Mouse (Mus musculus) urinary bladder, postnatal 36 days (tissue): ENCODE measurements at regions not wholly inside any gene's neighbourhood (a gene's known extent, or its start where the extent isn't known, plus 50 kb on each side); places are given as distances from the start of the nearest gene placed in this dataset.

Source experiments
- DNase-seq, 2 experiments: peaks; one replicate each; pipeline ENCODE4 v3.0.0; 2022; ENCODE audit warnings: low spot score in 2 of 2, mixed read lengths in 1 of 2

DNA sequence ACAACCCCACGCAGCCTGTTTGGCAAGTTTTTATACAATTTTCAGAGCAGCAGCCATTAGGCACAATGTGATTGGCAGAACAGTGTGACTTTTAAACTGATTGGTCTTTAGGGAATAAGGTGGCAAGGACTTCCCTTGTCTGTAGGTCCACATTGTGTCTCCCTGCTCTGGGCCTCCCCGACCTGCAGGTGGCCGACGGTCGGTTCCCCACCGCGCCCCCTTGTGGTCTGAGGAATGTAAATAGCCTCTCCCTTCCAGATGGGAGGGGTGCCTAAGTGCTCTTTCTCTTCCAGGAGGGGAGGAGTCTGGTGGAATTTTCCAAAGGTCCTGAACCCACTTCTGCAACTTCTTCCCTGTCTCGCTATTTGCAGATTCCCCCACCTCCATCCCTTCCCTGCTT is 52.5 kb upstream of the Prr5 start:
- peak; percentile 57 to 78 for DNase-seq

DNA sequence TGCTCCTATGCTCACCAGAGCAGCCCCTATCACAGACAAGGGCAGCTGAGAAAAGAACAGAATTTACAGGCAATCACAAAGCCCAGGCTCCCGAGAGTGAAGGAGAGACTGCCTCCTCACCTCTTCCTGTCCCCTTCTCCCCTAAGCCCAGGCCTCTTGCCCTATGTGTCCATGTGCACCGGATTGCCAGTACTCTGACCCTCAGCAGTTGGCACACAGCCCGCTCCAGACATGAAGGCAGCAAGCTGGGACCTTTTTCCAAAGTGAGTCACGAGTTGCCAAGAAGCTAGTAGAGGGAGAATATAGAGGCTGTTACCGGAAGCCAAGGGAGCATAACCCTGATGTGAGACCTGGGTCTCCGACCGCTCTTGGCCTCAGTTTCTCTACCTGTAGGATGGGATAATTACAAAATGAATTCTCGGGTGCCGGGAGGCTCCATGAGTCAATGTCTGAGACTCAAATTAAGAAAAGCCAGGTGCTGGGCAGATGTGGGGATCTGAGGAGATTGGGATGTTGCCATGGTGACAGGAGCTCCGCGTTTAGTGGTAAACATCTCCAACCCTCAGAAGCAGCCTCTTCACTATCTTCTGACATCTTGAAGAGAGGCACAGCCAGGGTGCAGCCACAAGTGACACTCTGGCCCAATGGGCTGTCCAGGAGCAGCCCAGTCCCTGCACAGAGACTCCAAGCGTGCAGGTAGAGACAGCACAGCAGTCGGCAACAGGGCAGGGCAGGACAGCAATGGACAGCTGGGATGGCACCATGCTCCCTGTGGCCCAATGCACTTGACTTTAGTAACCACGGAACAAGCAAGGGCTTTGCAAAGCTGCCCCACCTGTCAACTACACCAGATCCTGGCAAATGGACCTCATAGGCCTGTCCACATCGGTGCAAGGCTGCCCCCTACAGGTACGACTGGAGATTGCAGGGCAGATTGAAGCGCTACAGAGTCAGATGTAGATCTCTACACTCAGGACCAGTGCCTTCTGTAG is 55.6 kb upstream of the Prr5 start:
- peak; percentile 86 to 89 for DNase-seq

DNA sequence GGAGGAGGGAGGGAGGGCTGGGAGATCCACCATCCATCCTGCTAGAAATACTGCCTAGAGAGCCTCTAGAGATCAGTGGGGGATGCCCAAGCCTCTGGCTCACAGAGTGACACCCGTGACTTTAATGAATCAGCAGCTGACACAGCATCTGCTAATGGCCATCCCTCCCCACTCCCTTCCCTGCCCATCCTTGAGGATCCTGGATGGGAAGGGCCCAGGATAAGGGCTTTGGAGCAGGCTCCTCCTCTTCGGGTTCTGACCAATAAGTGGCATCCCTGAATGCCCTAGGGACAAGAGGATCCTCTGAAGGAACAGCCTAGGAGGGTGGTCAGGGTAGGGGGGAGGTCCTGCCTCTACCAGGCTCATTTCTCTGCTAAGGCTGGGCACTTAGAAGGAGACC is 55.3 kb upstream of the Rtl6 start:
- no peak for DNase-seq

DNA sequence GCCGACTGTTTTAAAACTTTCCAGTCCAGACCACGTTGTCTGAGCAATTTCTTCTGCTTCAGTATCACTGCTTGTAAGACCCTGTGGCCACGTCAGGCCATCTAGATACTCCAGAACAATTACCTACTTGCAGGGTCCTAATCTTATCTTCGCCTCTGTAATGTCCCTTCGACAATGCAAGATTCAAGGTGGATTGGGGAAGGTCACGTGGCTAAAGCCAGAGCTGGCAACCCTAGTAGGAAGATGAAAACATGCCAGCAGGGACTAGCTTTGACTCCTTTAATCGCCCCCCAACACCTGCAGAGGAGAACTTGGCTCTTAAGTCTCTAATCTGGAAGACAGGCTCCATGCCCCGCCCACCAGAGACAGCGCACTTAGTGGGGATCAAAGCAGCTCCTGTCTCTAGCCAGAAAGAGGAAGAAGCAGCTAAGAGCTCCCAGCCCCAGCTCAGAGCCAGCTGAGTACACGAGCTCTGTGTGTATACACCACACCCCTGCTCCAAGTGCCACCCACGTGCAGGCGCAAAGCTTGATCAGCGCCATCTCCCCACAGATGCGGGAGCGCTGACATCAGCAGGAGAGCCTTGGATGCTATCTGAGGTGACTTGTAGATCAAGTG is 52.3 kb upstream of the Rtl6 start:
- DNase-seq, result no peak

DNA sequence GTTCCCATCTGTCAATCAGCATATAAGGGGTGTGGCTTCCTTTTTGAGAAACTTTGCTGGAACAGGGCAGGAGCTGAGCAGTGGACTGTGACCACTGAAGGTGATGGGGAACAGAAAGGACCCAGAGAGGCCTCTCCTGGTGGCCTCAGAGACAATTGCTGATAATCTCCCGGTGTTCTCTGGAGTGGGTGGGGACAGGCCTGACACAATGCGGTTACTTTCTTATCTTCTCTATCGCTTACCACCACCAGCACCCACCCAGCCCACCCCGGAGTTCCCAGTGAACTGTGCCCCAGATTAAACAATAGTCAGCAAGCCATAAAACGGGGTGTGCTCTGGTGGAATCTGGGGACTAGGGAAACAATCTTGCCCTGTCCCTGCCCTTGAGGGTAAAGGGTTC is 51.4 kb upstream of the Rtl6 start:
- no peak for DNase-seq
